Mouse (Mus musculus) liver, postnatal 0 days (tissue): ENCODE measurements around the gene Abcf2. TPM values are rescaled to one million over a fixed set of nuclear protein-coding genes. Genes with fewer than 3 reads are reported as not detected.

ENCODE experiments used
- ATAC-seq: fragments of 200-750 bp; cut with Nextera tagmentation; 2 replicates; pipeline ENCODE4 v1.8.0; 2017; ENCODE audit warnings: mild to moderate bottlenecking, moderate library complexity
- DNase-seq: peaks from one replicate; pipeline ENCODE4 v3.0.0-alpha.2; 2016
- H3K27ac ChIP-seq: fragments of 300-500 bp; sonication (generic); 2 replicates; pipeline ENCODE4 v1.5.1; 2014; ENCODE audit warnings: antibody characterized with exemption, moderate library complexity, mild to moderate bottlenecking, low read depth
- H3K27me3 ChIP-seq: fragments of 300-500 bp; sonication (generic); 2 replicates; pipeline ENCODE4 v1.6.1; 2014; ENCODE audit warnings: low read length, control low read depth, mixed read lengths; ENCODE audit not compliant: insufficient read depth
- H3K36me3 ChIP-seq: fragments of 300-500 bp; sonication (generic); replicated peaks from 2 replicates; pipeline ENCODE4 v1.6.1; 2014; ENCODE audit warnings: mild to moderate bottlenecking, control low read depth, low read length, moderate library complexity, mixed read lengths; ENCODE audit not compliant: insufficient read depth
- H3K4me1 ChIP-seq: fragments of 300-500 bp; sonication (generic); 2 replicates; pipeline ENCODE4 v1.6.1; 2014; ENCODE audit warnings: antibody characterized with exemption, mild to moderate bottlenecking, control low read depth; ENCODE audit not compliant: insufficient read depth
- H3K4me2 ChIP-seq: fragments of 300-500 bp; sonication (generic); 2 replicates; pipeline ENCODE4 v1.6.1; 2014; ENCODE audit warnings: low read depth, mild to moderate bottlenecking, low read length, moderate library complexity, mixed read lengths
- H3K4me3 ChIP-seq: fragments of 300-500 bp; sonication (generic); 2 replicates; pipeline ENCODE4 v1.5.1; 2014; ENCODE audit warnings: low read depth, low read length
- H3K9ac ChIP-seq: fragments of 300-500 bp; sonication (generic); replicated peaks from 2 replicates; pipeline ENCODE4 v1.6.1; 2014; ENCODE audit warnings: mild to moderate bottlenecking, moderate library complexity
- H3K9me3 ChIP-seq: fragments of 300-500 bp; sonication (generic); 2 replicates; pipeline ENCODE4 v1.6.1; 2016; ENCODE audit warnings: mild to moderate bottlenecking, control low read depth, low read length, mixed read lengths
- CTCF ChIP-seq: sonication (generic); IDR thresholded peaks from 2 replicates; pipeline ENCODE4 v1.5.1; 2016; ENCODE audit warnings: antibody characterized with exemption, low read depth
- EP300 ChIP-seq: IDR thresholded peaks from 2 replicates; pipeline ENCODE4 v1.6.1; 2016; ENCODE audit warnings: antibody characterized with exemption, low read depth, mild to moderate bottlenecking
- WGBS: fragments of 180-500 bp; shearing (Covaris S2); extraction: QIAGEN DNeasy Blood & Tissue Kit; methylation state at CpG from one replicate; pipeline ENCODE4 v1.1.7; 2014; ENCODE audit not compliant: insufficient replicate concordance; 5-methylcytosine and 5-hydroxymethylcytosine counted together
- polyA plus RNA-seq: library from polyadenylated mRNA; unstranded; fragments of >200 nt; fragmentation: Nextera tagmentation; extraction: Ambion mirVana; gene quantifications from 2 replicates; pipeline ENCODE4 v1.2.1, GENCODE M21; 2015

The Abcf2 gene
- polyA plus RNA-seq, 1 experiment from 2014 or later: 26.4 TPM

DNA sequence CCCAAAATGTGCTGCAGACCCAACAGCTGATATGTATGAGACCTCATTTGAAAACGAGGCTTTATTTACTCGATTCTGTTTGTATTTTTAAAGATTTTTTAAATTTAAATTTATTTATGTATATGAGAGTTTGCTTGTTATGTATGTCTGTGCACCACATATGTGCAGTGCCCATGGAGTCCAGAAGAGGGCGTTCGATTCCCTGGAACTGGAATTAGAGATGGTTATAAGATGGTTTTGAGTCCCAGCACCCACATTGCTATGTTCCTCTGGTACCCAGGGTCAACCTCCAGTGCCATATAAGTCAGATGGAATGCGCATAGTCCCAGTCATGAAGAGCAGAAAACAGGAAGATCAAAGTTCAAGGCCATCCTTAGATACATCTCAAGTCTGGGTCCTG, 43.0 kb downstream of the Abcf2 start:
- no peak for ATAC-seq
- no peak for DNase-seq
- H3K27me3 ChIP-seq: peaks cover 26% of the 10 kb centered on the region
- H3K9ac ChIP-seq: no peak overlapping the region
- no peak overlapping the region for H3K27ac ChIP-seq
- H3K4me3 ChIP-seq: no peak overlapping the region
- H3K4me1 ChIP-seq: no peaks in the 10 kb centered on the region
- TF ChIP-seq CTCF: peak; percentile 32
- no peak for TF ChIP-seq EP300
- no peaks in the 10 kb centered on the region for H3K9me3 ChIP-seq
- no peaks in the 10 kb centered on the region for H3K36me3 ChIP-seq
- no peak overlapping the region for H3K4me2 ChIP-seq
- 38% methylated on average over 5 of the region's 5 CpGs for WGBS

DNA sequence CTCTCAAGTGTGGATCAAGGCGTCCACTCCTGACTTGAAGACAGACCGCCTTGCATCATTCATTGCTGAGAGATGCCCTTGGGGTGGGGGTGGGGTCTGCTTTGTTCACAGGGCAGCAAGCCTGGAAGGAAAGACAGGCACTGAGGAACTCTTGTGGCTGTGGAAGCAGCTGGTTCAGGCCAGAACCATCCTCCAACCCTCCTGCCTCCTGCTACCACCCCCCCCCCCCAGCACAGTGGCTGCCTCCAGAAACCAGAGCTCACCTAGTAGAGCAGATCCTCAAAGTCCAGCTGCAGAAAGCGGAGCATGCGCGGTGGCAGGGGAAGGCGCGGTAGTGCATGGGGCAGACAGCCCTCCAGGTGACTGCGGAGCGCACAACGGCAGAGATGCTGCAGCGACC, 43.9 kb downstream of the Abcf2 start:
- Histone ChIP-seq H3K9ac (no peak overlapping the region), H3K4me3 (no peak overlapping the region), H3K27ac (no peak overlapping the region), H3K9me3 (no peaks in the 10 kb centered on the region), H3K27me3 (peaks cover 35% of the 10 kb centered on the region), H3K4me1 (no peaks in the 10 kb centered on the region), H3K4me2 (no peak overlapping the region), H3K36me3 (no peaks in the 10 kb centered on the region)
- ATAC-seq: no peak
- 43% methylated on average over 11 of the region's 11 CpGs for WGBS
- DNase-seq: no peak
- TF ChIP-seq EP300: no peak
- TF ChIP-seq CTCF: no peak

- no peak for TF ChIP-seq EP300
- peak; percentile 100 for TF ChIP-seq CTCF
- H3K4me2 ChIP-seq: no peak overlapping the region
- 18% methylated on average over 24 of the region's 24 CpGs for WGBS
- peaks cover 65% of the 10 kb centered on the region for H3K27me3 ChIP-seq
- no peaks in the 10 kb centered on the region for H3K36me3 ChIP-seq
- H3K4me1 ChIP-seq: peaks cover 10% of the 10 kb centered on the region
- DNase-seq (peak; percentile 91), ATAC-seq (peak; percentile 86)
- no peak overlapping the region for H3K4me3 ChIP-seq
- H3K27ac ChIP-seq: no peak overlapping the region
- no peaks in the 10 kb centered on the region for H3K9me3 ChIP-seq
- H3K9ac ChIP-seq: no peak overlapping the region
These were observed 47.1 kb downstream of the Abcf2 start for GRCm38 (mm10) chr5:24530042-24530689.

GRCm38 (mm10) chr5:24527780-24528179, 49.5 kb downstream of the Abcf2 start:
- 15% methylated on average over 6 of the region's 6 CpGs for WGBS
- TF ChIP-seq CTCF (no peak), EP300 (no peak)
- Histone ChIP-seq H3K27me3 (peaks cover 86% of the 10 kb centered on the region), H3K4me1 (peaks cover 10% of the 10 kb centered on the region), H3K9ac (no peak overlapping the region), H3K4me3 (no peak overlapping the region), H3K36me3 (no peaks in the 10 kb centered on the region), H3K9me3 (no peaks in the 10 kb centered on the region), H3K4me2 (no peak overlapping the region), H3K27ac (no peak overlapping the region)
- DNase-seq: no peak
- ATAC-seq: no peak

- peak within 1 kb of the TSS; percentile 25 for H3K4me3 ChIP-seq
- H3K4me1 ChIP-seq: peaks cover 10% of the 10 kb centered on the region
- no peak for ATAC-seq
- peaks cover 90% of the 10 kb centered on the region for H3K27me3 ChIP-seq
- H3K27ac ChIP-seq: no peak within 1 kb of the TSS
- DNase-seq: peak; percentile 32
- no peak for TF ChIP-seq EP300
- no peak for TF ChIP-seq CTCF
- peak within 1 kb of the TSS; percentile 62 for H3K4me2 ChIP-seq
- no peak within 1 kb of the TSS for H3K9ac ChIP-seq
- 2% methylated on average over 27 of the region's 49 CpGs for WGBS
- H3K9me3 ChIP-seq: no peaks in the 10 kb centered on the region
- H3K36me3 ChIP-seq: no peaks in the 10 kb centered on the region
These were observed 50.4 kb downstream of the Abcf2 start, which contains the start of gene Gbx1 for GRCm38 (mm10) chr5:24526889-24527230. Gbx1 (minus strand) TSS chr5:24527202.

DNA sequence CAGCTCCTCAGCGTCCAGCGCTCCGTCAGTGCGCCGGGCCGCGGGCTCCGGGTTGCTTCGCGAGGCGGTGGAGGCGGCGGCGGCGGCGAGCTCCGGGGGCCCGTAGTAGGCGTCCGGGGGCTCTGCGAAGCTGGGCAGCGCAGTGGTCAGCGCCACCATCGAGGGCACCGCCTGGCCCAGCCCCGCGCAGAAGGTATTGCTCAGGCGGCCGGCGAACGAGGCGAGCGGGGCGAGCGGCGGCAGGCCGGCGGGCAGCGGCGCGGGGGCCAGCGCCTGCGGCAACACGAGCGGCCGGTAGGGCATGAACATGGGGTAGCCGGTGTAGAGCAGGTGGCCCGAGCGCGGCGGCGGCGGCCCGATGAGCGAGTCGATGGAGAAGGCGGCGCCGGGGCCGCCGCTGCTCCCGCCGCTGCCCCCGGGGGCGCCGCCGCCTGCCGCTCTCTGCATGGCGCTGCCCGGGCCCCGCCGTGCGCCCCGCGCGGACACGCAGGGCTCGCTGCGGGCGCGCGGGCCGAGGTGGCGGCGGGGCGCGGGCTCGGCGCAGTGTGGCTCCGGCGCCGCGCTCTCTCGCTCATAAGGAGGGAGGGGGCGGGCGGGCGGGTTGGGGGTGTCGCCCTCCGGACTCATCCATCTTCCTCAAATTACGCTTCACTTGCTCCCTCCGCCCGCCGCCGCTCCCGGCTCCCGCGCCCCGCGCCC, 50.9 kb downstream of the Abcf2 start:
- no peak for DNase-seq
- peaks cover 10% of the 10 kb centered on the region for H3K4me1 ChIP-seq
- peak overlapping the region; percentile 62 for H3K4me2 ChIP-seq
- 0 out of 2 replicates have a peak, but pooled peaks have one; percentile 17 for ATAC-seq
- no peak overlapping the region for H3K9ac ChIP-seq
- TF ChIP-seq EP300: no peak
- no peak for TF ChIP-seq CTCF
- peaks cover 92% of the 10 kb centered on the region for H3K27me3 ChIP-seq
- no peaks in the 10 kb centered on the region for H3K9me3 ChIP-seq
- WGBS: under 1% methylated on average over 48 of the region's 109 CpGs
- peak overlapping the region; percentile 25 for H3K4me3 ChIP-seq
- H3K36me3 ChIP-seq: no peaks in the 10 kb centered on the region
- H3K27ac ChIP-seq: no peak overlapping the region
